Mouse (Mus musculus) forebrain, embryonic 13.5 days (tissue): Measurements from ENCODE around the gene Hnrnpm. TPM values are rescaled to one million over a fixed set of nuclear protein-coding genes. Genes with fewer than 3 reads are reported as not detected.
"Not testable (repeated sequence)": the region's sequence is repeated elsewhere in the genome, so short reads cannot be mapped to it uniquely, and the experiment has no call there.

Source experiments
- ATAC-seq: fragments of 200-750 bp; cut with Nextera tagmentation; 2 replicates; pipeline ENCODE4 v1.8.0; 2017
- H3K27ac ChIP-seq: fragments of 300-500 bp; sonication (generic); 2 replicates; pipeline ENCODE4 v1.5.1; 2015; ENCODE audit warnings: inconsistent platforms, mild to moderate bottlenecking, moderate library complexity
- H3K27me3 ChIP-seq: fragments of 300-500 bp; sonication (generic); 2 replicates; pipeline ENCODE4 v1.6.1; 2015; ENCODE audit warnings: mild to moderate bottlenecking, inconsistent platforms
- H3K36me3 ChIP-seq: fragments of 300-500 bp; sonication (generic); 2 replicates; pipeline ENCODE4 v1.6.1; 2015; ENCODE audit warnings: mild to moderate bottlenecking, inconsistent platforms; ENCODE audit not compliant: poor library complexity, severe bottlenecking
- H3K4me1 ChIP-seq: fragments of 300-500 bp; sonication (generic); 2 replicates; pipeline ENCODE4 v1.6.1; 2015; ENCODE audit warnings: inconsistent platforms
- H3K4me2 ChIP-seq: fragments of 300-500 bp; sonication (generic); 2 replicates; pipeline ENCODE4 v1.6.1; 2015; ENCODE audit warnings: inconsistent platforms, mild to moderate bottlenecking, moderate library complexity
- H3K4me3 ChIP-seq: fragments of 300-500 bp; sonication (generic); 2 replicates; pipeline ENCODE4 v1.5.1; 2015; ENCODE audit warnings: mild to moderate bottlenecking, inconsistent platforms
- H3K9ac ChIP-seq: fragments of 300-500 bp; sonication (generic); 2 replicates; pipeline ENCODE4 v1.6.1; 2015; ENCODE audit warnings: mild to moderate bottlenecking, inconsistent platforms
- H3K9me3 ChIP-seq: fragments of 300-500 bp; sonication (generic); replicated peaks from 2 replicates; pipeline ENCODE4 v1.6.1; 2016; ENCODE audit warnings: inconsistent platforms
- WGBS: fragments of 180-500 bp; shearing (Covaris S2); methylation state at CpG from one replicate; pipeline ENCODE4 v1.1.7; 2015; 5-methylcytosine and 5-hydroxymethylcytosine counted together
- polyA plus RNA-seq: library from polyadenylated mRNA; unstranded; fragments of >200 nt; fragmentation: Nextera tagmentation; extraction: Ambion mirVana; gene quantifications from 2 replicates; pipeline ENCODE4 v1.2.1, GENCODE M21; 2015

Gene Hnrnpm
- polyA plus RNA-seq, 1 experiment from 2014 or later = 349 TPM

DNA sequence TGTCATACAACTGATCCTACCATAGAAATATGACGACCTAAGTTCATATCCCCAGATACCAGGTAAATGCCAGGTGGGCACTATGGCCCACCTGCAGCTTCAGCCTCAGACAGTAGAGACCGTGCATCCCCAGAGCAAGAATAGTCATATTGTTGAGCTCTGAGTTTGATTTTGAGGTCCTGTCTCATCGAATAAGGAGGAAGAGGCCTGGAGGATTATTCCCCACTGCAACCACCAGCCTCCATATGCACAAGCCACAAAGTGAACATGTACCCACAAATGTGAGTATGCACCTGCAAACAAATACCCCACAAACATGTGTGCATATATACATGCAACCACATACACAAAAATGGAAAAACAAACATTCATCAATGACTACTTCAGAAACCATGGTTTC lies 59.4 kb downstream of the Hnrnpm start:
- no peak overlapping the region for H3K27ac ChIP-seq
- peaks cover 31% of the 10 kb centered on the region for H3K4me1 ChIP-seq
- no peaks in the 10 kb centered on the region for H3K27me3 ChIP-seq
- WGBS = 95% methylated on average over 3 of the region's 3 CpGs
- no peak overlapping the region for H3K9ac ChIP-seq
- peaks cover 20% of the 10 kb centered on the region for H3K36me3 ChIP-seq
- H3K4me3 ChIP-seq = no peak overlapping the region
- H3K4me2 ChIP-seq = no peak overlapping the region
- no peaks in the 10 kb centered on the region for H3K9me3 ChIP-seq
- no peak for ATAC-seq

DNA sequence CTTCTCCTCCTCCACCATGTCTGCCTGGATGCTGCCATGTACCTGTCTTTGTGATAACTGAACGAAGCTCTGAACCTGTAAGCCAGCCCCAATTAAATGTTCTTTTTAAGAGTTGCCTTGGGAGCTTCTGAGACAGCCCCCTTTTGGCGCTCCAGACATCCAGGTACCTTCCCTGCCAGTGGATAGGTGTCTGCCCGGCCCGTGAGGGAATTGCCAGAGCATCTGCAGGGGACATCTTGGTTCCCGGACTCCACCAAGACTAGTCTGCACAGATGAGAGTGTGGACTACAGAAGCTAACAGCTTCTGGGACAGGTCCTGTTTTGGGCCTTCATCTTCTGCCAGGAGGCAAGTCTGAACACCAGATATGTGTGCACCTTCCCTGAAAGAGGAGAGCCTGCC lies 72.9 kb downstream of the Hnrnpm start:
- not testable (repeated sequence) for H3K4me1 ChIP-seq, H3K27me3 ChIP-seq, H3K4me2 ChIP-seq, H3K36me3 ChIP-seq, H3K27ac ChIP-seq, ATAC-seq, H3K4me3 ChIP-seq, H3K9ac ChIP-seq, H3K9me3 ChIP-seq
- WGBS = 91% methylated on average over 5 of the region's 5 CpGs

- ATAC-seq = no peak
- Histone ChIP-seq H3K27me3 (no peaks in the 10 kb centered on the region), H3K9me3 (no peaks in the 10 kb centered on the region), H3K27ac (no peak overlapping the region), H3K9ac (no peak overlapping the region), H3K4me2 (no peak overlapping the region), H3K4me3 (no peak overlapping the region), H3K4me1 (no peaks in the 10 kb centered on the region), H3K36me3 (no peaks in the 10 kb centered on the region)
- 87% methylated on average over 7 of the region's 7 CpGs for WGBS
Observed at GRCm38 (mm10) chr17:33610548-33610947, 76.1 kb downstream of the Hnrnpm start.

GRCm38 (mm10) chr17:33607273-33607672 lies 79.4 kb downstream of the Hnrnpm start:
- H3K4me3 ChIP-seq = no peak overlapping the region
- no peak overlapping the region for H3K27ac ChIP-seq
- ATAC-seq = no peak
- H3K9me3 ChIP-seq = no peaks in the 10 kb centered on the region
- H3K4me2 ChIP-seq = no peak overlapping the region
- H3K4me1 ChIP-seq = no peaks in the 10 kb centered on the region
- no peaks in the 10 kb centered on the region for H3K27me3 ChIP-seq
- H3K36me3 ChIP-seq = no peaks in the 10 kb centered on the region
- no peak overlapping the region for H3K9ac ChIP-seq
- 83% methylated on average over 2 of the region's 2 CpGs for WGBS

- H3K9ac ChIP-seq = no peak overlapping the region
- H3K4me1 ChIP-seq = no peaks in the 10 kb centered on the region
- no peak overlapping the region for H3K4me3 ChIP-seq
- peaks cover 11% of the 10 kb centered on the region; the same call in 1 of the 2 replicates for H3K9me3 ChIP-seq
- H3K36me3 ChIP-seq = no peaks in the 10 kb centered on the region
- 85% methylated on average over 12 of the region's 12 CpGs for WGBS
- no peak for ATAC-seq
- no peak overlapping the region for H3K27ac ChIP-seq
- H3K4me2 ChIP-seq = no peak overlapping the region
- H3K27me3 ChIP-seq = no peaks in the 10 kb centered on the region
Observed at GRCm38 (mm10) chr17:33601947-33602346, 84.7 kb downstream of the Hnrnpm start.

GRCm38 (mm10) chr17:33600831-33601230 lies 85.8 kb downstream of the Hnrnpm start:
- Histone ChIP-seq H3K9me3 (peaks cover 11% of the 10 kb centered on the region; the same call in 1 of the 2 replicates), H3K9ac (no peak overlapping the region), H3K4me3 (no peak overlapping the region), H3K27me3 (no peaks in the 10 kb centered on the region), H3K36me3 (no peaks in the 10 kb centered on the region), H3K27ac (no peak overlapping the region), H3K4me1 (no peaks in the 10 kb centered on the region), H3K4me2 (no peak overlapping the region)
- ATAC-seq = no peak
- 86% methylated on average over 3 of the region's 3 CpGs for WGBS

DNA sequence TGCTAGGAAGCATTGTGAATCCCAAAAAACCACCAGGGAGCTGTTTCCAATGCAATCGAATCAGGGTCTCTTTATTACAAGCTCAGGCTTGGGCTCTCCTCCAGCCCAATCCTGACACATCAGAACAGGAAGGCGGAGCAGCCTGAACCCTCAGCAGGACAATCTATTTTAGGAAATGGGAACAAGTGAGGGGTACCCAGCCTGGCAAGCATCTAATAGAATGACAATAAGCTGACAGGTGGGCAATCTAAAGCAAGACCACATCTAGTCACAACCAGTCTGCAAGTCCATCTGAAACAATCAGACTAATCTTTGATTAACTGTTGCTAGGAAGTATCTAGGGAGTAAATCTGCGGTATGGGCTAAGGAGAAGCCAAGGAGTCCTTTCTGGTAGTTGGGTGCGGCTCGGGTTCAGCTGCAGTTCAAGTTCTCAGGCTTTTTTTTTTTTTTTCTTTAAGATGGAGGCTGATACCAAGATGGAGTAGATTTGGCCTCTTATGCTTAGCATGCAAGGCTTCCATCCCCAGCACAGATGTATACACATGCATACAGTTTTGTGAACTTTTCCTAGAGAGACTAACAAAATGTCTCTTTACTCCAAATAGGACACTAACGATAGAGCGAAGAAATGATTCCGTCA lies 86.7 kb downstream of the Hnrnpm start:
- Histone ChIP-seq H3K4me1 (no peaks in the 10 kb centered on the region), H3K36me3 (no peaks in the 10 kb centered on the region), H3K4me2 (no peak overlapping the region), H3K27ac (no peak overlapping the region), H3K4me3 (no peak overlapping the region), H3K9ac (no peak overlapping the region), H3K27me3 (no peaks in the 10 kb centered on the region), H3K9me3 (peaks cover 11% of the 10 kb centered on the region; the same call in 1 of the 2 replicates)
- ATAC-seq = no peak
- 91% methylated on average over 8 of the region's 8 CpGs for WGBS

DNA sequence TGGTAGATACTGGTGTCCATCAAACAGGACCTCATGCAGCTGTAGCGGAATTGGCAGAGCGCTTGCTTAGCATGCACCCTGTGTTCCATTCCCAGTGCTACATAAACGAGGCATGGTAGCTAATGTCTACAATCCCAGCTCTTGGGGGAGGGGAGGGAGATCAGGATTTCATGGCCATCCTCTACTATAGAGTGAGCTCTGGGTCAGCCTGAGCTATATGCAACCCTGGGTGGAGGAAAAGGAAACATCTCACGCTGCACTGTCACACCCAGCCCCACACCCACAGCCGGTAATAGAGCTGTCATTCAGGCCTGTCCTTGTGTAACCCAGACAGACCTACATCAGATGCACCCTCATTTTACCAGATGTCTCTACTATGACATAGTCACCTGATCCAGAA lies 88.2 kb downstream of the Hnrnpm start:
- Histone ChIP-seq H3K4me2 (no peak overlapping the region), H3K9ac (no peak overlapping the region), H3K9me3 (peaks cover 11% of the 10 kb centered on the region; the same call in 1 of the 2 replicates), H3K4me1 (no peaks in the 10 kb centered on the region), H3K27me3 (no peaks in the 10 kb centered on the region), H3K36me3 (no peaks in the 10 kb centered on the region), H3K4me3 (no peak overlapping the region), H3K27ac (no peak overlapping the region)
- ATAC-seq = no peak
- 94% methylated on average over 5 of the region's 5 CpGs for WGBS

- H3K4me1 ChIP-seq = no peaks in the 10 kb centered on the region
- no peak for ATAC-seq
- H3K9ac ChIP-seq = no peak overlapping the region
- H3K36me3 ChIP-seq = no peaks in the 10 kb centered on the region
- no peaks in the 10 kb centered on the region for H3K27me3 ChIP-seq
- no peak overlapping the region for H3K27ac ChIP-seq
- no peak overlapping the region for H3K4me2 ChIP-seq
- peaks cover 11% of the 10 kb centered on the region; the same call in 1 of the 2 replicates for H3K9me3 ChIP-seq
- no peak overlapping the region for H3K4me3 ChIP-seq
Observed at GRCm38 (mm10) chr17:33597271-33597670, 89.4 kb downstream of the Hnrnpm start.

Other genes with a start within 250 kb of the Hnrnpm start
- gene Adamts10, start 162.7 kb downstream of the Hnrnpm start, polyA plus RNA-seq = 36.5 and 37.3 TPM in 2 replicates
- gene Myo1f, start 131.2 kb downstream of the Hnrnpm start, polyA plus RNA-seq = 1.0 and 1.4 TPM in 2 replicates
- gene Zfp414, start 57.8 kb downstream of the Hnrnpm start, polyA plus RNA-seq = 56.5 and 62.4 TPM in 2 replicates
- 0.75 and 1.2 TPM in 2 replicates for gene Pram1, start 48.8 kb downstream of the Hnrnpm start, polyA plus RNA-seq
- gene March2, start 31.8 kb upstream of the Hnrnpm start, polyA plus RNA-seq = 52.2 and 56.5 TPM in 2 replicates
- 433 and 441 TPM in 2 replicates for gene Rab11b, start 73.7 kb upstream of the Hnrnpm start, polyA plus RNA-seq
- 8.6 and 10.0 TPM in 2 replicates for gene Angptl4, start 95.0 kb upstream of the Hnrnpm start, polyA plus RNA-seq
- gene Kank3, start 123.7 kb upstream of the Hnrnpm start, polyA plus RNA-seq = 27.3 and 29.0 TPM in 2 replicates
- gene Rps28, start 137.7 kb upstream of the Hnrnpm start, polyA plus RNA-seq = 779 and 868 TPM in 2 replicates
- gene Ndufa7, start 137.7 kb upstream of the Hnrnpm start, polyA plus RNA-seq = 473 and 507 TPM in 2 replicates
- gene Cd320, start 156.2 kb upstream of the Hnrnpm start, polyA plus RNA-seq = 60.1 and 66.1 TPM in 2 replicates
- gene Gm7029, start 187.0 kb upstream of the Hnrnpm start, polyA plus RNA-seq = not detected in 2 replicates
- 6.8 and 7.4 TPM in 2 replicates for gene Kifc1, start 203.8 kb upstream of the Hnrnpm start, polyA plus RNA-seq
- gene Platr17, start 218.3 kb upstream of the Hnrnpm start, polyA plus RNA-seq = 0.28 and 0.49 TPM in 2 replicates
- gene Daxx, start 222.6 kb upstream of the Hnrnpm start, polyA plus RNA-seq = 60.7 and 68.0 TPM in 2 replicates
- gene Tapbp, start 229.0 kb upstream of the Hnrnpm start, polyA plus RNA-seq = 12.3 and 15.0 TPM in 2 replicates
- 18.1 and 20.6 TPM in 2 replicates for gene Zbtb22, start 229.0 kb upstream of the Hnrnpm start, polyA plus RNA-seq
- 39.3 and 46.6 TPM in 2 replicates for gene Rgl2, start 242.7 kb upstream of the Hnrnpm start, polyA plus RNA-seq